Mouse (Mus musculus): ENCODE measurements around the gene Moxd1.
"Not testable (repeated sequence)": the region's sequence is repeated elsewhere in the genome, so short reads cannot be mapped to it uniquely, and the experiment has no call there.

Gene Moxd1

DNA sequence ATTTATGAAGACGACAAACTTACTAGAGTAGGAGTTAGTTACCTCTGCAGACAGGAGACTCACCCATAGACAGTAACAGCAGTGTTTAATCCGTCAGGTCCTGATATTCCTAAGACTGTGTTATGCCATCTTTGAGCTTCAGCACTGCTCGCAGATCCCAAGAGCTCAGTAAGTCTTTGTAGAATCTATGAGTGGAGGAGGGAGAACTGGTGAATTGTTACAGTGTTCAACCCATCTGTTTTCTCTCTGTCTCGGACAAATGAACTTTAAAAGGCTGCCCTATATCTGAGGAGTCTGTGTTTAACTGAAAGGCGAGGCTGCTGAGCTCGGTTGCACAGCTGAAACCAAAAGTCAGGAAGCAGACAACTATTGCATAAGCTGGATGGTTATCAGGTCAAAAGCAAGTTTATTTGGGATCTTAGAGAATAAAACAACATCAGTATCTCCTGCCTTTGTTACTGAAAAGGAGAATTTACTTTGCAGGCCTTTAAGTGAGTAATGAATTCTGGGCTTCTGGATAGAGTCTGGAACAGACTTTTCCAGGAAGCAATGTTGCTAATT is 47.8 kb downstream of the Moxd1 start:
- DNase-seq, result no peak

DNA sequence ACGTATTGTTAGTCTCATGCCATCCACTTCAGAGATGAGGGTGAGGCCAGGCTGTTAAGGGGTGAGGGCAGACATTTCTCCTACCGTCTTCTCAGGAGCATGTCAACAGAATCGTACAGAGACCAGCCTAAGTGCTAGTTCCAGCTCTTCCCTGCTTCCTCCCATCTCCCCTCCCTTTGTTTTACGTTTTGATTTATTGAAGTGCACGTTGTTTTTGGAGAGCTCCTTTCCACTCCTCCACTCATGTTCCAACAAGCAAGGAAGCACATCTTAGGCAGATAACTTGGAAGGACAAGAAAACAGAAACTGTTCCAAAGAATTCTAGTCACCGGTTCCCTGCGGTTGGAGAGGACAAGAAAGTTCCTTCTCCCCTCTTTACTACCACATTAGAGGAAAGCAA is 52.9 kb downstream of the Moxd1 start:
- no peak for DNase-seq

DNA sequence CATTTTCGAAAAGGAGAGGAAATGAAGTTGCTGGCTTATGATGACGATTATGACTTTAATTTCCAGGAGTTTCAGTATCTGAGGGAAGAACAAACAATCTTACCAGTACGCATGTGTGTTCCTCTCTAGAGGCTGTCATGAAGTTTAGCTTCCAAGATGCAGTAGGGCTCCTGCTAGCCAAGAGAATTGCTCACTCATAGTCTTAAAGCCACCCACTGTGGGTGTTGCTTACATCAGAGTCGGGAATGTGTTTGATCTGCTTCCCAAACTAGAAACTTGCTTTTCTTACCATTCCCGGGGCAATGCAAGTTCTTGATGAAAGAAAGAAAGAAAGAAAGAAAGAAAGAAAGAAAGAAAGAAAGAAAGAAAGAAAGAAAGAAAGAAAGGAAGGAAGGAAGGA is 59.3 kb downstream of the Moxd1 start:
- DNase-seq, result no peak

DNA sequence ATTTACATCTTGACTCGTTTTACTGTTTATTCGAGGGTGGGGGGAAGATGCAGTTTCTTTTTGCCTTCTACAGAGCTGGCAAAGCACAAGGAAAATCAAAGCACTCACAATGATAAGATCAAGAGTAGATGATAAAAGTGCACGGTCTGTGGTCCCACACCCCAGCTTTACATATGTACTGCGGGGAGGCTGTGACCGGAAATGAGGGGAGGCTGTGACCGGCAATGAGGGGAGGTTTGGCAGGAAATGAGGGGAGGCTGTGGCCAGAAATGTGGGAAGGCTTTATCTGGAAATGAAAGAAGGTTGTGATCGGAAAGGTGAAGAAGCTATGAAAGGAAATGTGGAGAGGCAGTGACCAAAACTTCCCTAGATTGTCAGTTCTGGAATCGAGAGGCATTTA is 68.3 kb downstream of the Moxd1 start:
- DNase-seq, result no peak

DNA sequence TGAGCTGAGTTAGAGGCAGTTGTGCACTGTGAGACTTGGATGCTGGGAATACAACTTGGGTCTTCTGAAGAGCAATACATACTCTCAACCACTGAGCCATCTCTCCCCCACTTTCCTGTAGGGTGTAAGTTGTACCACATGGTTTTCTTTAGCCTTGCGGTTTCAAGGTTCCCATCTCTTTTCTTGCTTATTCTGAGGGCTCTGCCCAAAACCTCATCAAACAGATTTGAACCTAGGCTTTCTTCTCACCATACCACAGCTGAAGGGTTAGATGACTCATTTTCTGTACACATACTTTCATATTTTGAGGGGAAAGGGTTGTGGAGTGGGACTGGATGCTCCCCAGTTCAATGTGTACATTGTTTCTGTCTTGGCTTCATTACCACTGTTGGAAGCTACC is 69.4 kb downstream of the Moxd1 start:
- no peak for DNase-seq

DNA sequence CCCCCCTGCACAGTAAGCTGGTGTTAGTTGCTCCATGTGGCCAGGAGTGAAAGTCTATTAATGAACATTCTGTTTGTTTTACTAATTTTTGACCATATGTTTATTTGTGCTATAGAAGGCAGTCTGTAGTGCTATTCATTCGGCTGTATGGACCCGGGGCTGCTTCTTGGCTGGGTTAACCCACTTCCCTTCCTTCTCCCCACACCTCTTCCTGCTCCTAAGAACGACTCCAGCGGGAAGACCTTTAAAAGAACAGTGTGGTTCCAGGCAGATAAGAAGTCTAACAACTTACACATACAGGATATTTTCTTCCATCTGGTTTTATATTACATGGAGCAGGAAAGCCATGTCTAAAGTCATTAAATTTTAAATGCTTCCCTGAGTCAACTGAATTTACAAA is 73.3 kb downstream of the Moxd1 start:
- DNase-seq, result no peak

DNA sequence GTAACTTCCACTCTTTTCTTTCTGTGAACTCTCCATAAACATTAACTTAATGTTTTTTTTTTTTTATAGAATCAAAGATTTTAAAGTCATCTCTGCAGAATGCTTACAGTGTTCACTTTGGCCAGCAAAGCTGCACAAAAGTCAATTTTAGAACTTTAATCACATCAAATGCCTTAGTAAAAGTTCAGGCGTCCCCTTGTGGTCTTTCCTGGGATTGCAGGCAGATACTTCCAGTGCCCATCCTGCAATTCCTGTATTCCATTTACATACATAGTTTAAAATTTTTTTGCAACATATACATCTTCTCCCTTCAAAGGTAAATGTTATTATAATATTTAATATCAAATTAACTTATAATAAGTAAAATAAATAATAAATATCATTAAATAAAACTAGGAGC is 74.5 kb downstream of the Moxd1 start:
- DNase-seq, result peak; percentile 42

DNA sequence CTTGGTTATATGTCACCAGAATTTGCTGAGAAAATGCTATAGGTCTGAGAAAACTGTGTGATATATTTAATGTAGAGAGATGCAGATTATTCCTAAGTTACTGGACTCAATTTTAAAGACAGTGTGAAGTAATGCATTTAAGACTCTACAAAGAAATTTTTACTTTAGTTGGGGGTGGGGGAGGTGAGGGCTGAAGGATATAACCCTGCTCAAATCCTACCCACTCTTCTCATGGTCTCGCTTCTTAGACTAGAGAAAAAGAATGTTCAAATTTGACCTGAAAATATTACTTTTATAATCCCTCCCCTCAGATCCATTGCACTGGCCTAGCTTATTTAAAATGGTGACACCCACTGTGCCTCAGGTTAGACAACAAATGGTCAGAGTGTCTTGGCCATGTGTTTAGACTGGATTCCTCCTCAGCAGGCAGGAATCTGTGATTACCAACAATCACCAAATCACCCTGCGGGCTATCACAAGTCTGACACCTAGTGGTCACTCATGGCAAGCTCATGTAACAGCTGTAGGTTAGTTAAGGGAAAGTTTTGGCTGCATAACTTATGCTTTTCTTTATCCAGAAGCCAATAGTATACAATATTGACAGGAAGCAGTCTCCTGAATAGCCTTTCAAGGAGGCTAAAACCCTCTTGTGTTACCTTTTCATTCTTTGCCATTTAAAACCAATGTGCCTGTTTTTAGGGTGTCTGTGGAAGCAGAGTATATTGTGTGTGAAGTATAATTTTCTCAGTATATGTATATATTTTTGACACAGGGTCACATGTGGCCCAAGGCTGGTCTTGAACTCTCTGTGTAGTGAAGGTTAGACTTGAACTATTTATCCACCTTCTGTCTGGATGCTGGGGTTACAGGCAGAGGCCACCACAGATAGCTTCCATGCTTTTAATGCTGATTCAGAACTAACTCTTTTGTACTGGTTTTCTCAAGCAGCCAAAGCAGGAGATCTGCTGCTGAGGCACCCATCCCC is 75.2 kb downstream of the Moxd1 start:
- DNase-seq, result peak; percentile 69

DNA sequence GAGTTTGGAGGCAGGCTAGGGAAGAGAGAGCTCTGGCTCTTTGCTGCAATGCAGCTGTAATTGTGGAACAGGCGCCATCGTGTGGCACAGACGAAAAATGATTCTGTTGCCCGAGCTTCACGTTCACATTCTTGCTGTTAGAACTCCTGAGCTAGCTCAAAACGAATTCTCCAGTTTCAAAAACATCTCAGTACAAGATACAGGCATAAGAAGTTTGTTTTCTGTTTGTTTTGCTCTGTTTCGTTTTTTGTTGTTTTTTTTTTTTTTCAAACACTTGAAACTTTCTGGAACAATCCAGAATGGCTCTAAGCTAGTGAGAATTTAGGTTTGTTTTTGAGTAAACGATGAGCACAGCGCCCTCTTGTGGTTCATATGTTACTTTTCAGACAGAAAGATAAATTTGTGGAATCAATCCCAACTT is 88.9 kb downstream of the Moxd1 start:
- peak; percentile 86 for DNase-seq

DNA sequence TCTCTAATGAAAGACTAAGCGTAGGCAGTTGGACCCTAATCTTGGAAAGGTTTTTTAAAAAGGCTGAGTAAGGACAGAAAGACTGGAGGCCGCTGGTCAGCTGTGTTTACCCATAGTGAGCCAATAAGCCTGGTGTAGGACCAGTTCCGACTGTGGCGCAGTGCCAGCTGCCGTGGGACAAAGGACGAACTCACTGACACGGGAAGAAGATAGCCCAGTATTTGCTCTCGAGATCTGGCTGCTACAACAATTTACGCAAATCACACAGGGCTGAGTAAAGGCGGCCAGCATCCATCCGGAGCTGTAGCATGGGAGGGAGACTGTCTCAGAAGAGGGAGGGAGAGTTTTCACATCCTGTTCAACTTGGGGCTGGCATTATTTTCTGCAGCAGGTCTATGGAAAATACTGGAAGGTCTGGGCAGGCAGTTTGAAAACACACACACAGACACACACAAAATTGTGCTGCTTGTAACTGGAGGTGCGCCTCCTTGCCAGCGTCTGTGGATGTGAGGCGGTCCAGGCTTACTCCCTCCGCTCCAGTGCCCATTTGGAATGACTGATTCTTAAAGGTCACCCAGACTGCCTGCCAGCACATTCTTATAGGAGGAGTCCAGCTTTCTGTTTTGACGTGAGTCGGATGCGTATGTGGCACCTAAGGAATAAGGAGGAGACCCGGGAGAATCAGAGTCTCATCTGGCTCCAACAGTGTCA is 94.0 kb downstream of the Moxd1 start:
- peak; percentile 68 for DNase-seq

DNA sequence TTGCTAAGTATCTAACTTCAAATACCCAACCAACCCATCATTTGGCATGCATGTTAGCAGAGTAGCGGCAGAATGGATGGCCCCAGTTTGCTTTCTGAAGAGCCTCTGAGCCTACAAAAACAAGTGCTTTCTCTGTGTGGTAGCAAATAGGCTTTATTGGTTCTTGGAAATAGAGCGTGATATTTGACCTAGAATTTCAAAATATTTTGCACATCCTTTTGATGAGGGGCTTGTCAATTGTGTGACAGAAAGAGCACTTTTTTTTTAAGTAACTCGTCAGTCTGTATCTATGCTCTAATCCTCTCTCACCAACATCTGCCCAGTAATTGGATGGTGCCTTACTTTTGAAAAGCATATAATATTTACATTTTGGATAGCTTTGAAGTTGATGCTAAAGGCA is 97.0 kb downstream of the Moxd1 start:
- DNase-seq, result no peak

DNA sequence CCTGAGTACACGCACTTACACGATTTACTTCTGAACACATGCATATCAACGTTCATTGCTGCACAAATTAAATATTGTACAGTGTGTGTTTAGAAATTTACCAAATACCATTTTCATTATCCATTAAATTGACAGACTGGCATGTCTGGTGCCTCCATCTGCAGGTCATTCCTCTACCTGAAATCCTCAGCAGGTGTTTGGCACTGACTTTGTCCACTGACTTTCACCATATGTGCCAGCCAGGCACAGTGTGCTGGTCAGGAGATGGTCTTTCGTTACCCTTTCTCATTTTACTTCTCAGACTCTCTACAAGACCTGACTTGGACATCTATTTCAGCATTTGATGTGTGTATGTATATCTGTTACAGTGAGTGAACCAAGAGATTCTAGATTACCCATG is 99.7 kb downstream of the Moxd1 start:
- DNase-seq, result no peak

DNA sequence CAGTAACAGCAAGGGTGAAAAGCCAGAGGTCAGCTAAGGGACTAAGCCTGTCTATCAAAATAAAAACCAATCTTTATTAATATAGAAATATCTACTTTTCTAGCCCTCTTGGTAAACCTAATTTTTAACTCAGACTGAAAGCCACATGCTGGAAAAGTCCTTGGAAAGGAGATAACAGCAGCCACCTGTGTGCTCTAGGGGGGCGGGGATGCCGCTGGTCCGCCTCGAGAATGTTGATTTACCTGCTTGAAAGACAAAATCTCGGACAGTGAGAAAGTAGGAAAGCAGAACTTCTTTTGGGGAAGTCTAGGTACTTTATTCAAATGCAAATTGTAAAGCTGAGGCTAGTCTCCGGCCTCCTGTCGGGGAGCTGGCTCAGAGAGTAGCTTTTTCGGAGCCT is 103.9 kb downstream of the Moxd1 start:
- DNase-seq, result not testable (repeated sequence)

DNA sequence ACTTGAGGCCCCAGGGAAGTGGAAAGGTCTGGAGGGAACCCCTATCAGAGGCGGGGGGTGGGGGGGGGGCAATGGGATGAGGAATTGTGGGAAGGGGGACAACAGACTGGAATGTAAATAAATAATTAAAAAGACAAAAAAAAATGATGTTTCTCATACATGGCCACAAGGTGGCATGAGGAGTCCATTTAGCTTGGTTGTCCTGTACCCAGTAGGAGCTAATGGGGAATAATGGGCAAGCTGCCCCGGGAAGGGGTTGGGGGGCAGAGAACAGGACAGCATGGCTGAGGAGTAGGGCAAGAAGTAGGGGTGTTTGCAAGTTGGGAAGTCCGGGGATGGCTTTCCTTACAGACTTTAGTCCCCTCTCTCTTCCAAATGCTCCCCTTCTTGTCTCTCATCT is 109.5 kb downstream of the Moxd1 start:
- no peak for DNase-seq

DNA sequence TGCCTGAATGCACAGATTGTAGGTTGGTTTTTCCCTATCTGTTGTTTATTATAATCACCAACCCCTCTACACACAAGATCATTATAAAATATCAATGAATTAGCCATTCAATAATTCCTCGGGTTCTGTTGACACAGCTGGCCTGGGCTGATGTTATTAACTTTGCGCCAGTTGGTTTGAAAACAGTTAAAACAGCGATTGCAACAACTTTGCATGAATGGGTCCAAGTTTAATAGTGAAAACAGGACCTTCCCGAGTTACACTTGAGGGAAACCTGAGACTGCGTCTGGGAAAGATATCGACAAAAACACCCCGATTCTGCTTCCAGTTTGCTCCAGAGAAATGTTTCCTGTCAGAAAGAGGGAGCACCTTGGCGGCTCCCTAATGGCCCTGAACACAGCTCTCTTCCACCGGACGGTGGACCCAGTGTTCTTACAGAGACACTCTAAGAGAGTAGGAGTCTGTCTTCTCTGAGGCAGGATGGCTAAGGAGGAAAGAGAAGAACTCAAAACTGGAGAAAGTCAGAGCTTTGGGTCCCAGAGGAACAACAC is 116.4 kb downstream of the Moxd1 start:
- DNase-seq, result no peak

DNA sequence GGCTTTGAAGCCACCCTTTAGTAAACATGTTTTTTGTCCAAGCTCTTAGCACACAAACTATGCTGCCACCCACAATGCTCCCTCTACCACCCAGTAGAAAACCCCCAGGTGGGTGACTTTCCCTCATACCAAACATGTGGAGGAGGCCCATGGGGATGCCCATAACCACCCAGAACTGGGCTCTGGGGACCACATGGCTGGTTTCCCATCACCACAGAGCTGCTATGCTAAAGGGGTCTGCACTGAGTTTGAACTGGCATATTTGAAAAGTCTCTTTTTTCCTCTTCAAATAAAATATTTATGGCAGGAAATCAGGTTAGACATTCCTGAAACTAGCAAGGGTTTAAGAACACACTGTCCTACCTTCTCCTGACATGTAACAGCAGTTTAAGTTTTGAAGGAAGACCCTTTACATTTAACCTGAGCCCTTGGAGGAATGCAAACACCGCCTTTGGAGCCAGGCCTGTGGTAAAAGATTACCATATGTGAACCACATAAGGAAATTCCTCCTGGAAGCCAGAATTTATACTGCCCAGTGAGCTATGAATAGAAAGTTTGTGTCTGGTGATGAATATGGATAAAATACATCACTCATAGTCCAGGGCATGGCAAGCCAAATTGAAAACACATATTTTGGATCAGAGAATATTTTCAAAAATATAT is 117.4 kb downstream of the Moxd1 start:
- DNase-seq, result no peak

DNA sequence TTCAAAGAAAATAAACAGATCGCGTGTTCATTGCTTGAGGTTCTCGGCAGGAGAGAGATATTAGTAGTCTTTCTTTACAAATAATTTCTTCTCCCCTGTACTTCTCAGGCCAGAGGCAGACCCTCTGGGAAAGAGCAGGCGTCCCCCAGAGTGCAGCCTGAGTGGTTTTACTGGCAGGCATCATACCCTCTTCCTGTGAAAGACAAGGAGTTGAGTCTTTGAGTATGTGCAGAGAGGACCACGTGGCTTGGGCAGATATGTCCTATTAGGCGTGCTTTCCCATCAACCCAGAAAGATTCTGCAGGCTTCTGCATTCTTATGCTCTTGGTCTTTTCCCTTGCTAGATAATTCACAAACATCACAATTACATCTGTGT is 117.9 kb downstream of the Moxd1 start:
- no peak for DNase-seq

DNA sequence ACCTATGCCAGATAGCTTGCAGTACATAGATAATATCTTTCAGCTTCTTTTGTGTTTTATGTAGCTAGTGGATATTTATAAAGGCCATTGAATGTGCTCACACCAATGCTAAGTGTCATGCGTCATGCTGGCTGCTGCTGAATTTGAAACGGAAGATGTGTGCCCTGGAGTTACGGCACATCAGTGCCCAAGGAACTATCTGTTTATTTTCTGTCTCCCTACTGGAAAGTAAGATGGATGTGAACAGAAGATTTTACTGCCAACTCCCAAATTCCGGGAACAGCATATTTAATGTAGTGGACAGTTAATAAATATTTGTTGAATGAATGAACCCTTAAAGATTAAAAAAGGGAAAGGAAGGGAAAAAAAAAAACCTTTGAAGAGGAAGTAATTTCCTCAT is 119.8 kb downstream of the Moxd1 start:
- DNase-seq, result no peak

All from kidney, adult 9 months (tissue).